Mouse (Mus musculus) forebrain, embryonic 14.5 days (tissue): ENCODE measurements around the gene Mturn. TPM values are rescaled to one million over a fixed set of nuclear protein-coding genes. Genes with fewer than 3 reads are reported as not detected.
A peak's percentile ranks its signal among the peaks of the same experiment; 100 is the strongest.

Experiments
- ATAC-seq: fragments of 200-750 bp; cut with Nextera tagmentation; 2 replicates; pipeline ENCODE4 v1.8.0; 2017; ENCODE audit warnings: mild to moderate bottlenecking, moderate library complexity
- DNase-seq: peaks from one replicate; pipeline ENCODE4 v3.0.0-alpha.2; 2015; ENCODE audit warnings: low spot score
- H3K27ac ChIP-seq: fragments of 300-500 bp; sonication (generic); 2 replicates; pipeline ENCODE4 v1.5.1; 2014; ENCODE audit warnings: low read depth, mild to moderate bottlenecking, control low read depth, low read length, moderate library complexity
- H3K27me3 ChIP-seq: fragments of 300-500 bp; sonication (generic); replicated peaks from 2 replicates; pipeline ENCODE4 v1.6.1; 2014; ENCODE audit warnings: low read length, control low read depth, mixed read lengths; ENCODE audit not compliant: control insufficient read depth, insufficient read depth
- H3K36me3 ChIP-seq: fragments of 300-500 bp; sonication (generic); 2 replicates; pipeline ENCODE4 v1.6.1; 2014; ENCODE audit warnings: low read length, control low read depth; ENCODE audit not compliant: control insufficient read depth, insufficient read depth
- H3K4me1 ChIP-seq: fragments of 300-500 bp; sonication (generic); 2 replicates; pipeline ENCODE4 v1.6.1; 2014; ENCODE audit warnings: antibody characterized with exemption, low read length, control low read depth; ENCODE audit not compliant: control insufficient read depth, insufficient read depth
- H3K4me2 ChIP-seq: fragments of 300-500 bp; sonication (generic); 2 replicates; pipeline ENCODE4 v1.6.1; 2014; ENCODE audit warnings: mild to moderate bottlenecking, control low read depth, low read length
- H3K4me3 ChIP-seq: fragments of 300-500 bp; sonication (generic); 2 replicates; pipeline ENCODE4 v1.5.1; 2014; ENCODE audit warnings: low read depth, low read length, control low read depth
- H3K9ac ChIP-seq: fragments of 300-500 bp; sonication (generic); 2 replicates; pipeline ENCODE4 v1.6.1; 2014; ENCODE audit warnings: mild to moderate bottlenecking, low read length, control low read depth, moderate library complexity
- H3K9me3 ChIP-seq: fragments of 300-500 bp; sonication (generic); replicated peaks from 2 replicates; pipeline ENCODE4 v1.6.1; 2016; ENCODE audit warnings: low read length, control low read depth, mixed read lengths; ENCODE audit not compliant: control insufficient read depth
- WGBS: fragments of 180-500 bp; shearing (Covaris S2); extraction: QIAGEN DNeasy Blood & Tissue Kit; methylation state at CpG from one replicate; pipeline ENCODE4 v1.1.7; 2014; 5-methylcytosine and 5-hydroxymethylcytosine counted together
- polyA plus RNA-seq: library from polyadenylated mRNA; unstranded; fragments of >200 nt; fragmentation: Nextera tagmentation; extraction: Ambion mirVana; gene quantifications from 2 replicates; pipeline ENCODE4 v1.2.1, GENCODE M21; 2014

Mturn gene
- polyA plus RNA-seq, 1 experiment from 2014 or later = 96.6 TPM

DNA sequence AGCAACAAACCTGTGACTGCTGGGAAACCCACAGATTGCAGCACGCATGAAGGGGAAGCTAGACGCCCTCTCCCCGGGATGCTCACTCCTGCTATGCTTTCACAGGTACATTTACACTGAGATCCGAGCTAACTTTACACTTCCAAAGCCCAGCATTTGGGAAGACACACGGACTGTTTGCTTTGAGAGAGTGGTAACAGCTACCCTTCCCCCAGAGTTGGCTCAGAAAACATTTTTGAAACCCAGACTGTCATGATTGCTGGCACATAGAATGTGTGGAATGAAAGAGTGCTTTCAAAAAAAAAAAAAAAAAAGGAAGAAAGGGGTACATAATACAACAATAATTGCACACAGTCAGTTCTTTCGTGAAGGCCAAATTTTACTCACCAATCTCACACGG is 51.3 kb downstream of the Mturn start:
- peak; percentile 48; the same call in 1 of the 2 replicates for ATAC-seq
- 58% methylated on average over 7 of the region's 7 CpGs for WGBS
- H3K9me3 ChIP-seq = no peaks in the 10 kb centered on the region

DNA sequence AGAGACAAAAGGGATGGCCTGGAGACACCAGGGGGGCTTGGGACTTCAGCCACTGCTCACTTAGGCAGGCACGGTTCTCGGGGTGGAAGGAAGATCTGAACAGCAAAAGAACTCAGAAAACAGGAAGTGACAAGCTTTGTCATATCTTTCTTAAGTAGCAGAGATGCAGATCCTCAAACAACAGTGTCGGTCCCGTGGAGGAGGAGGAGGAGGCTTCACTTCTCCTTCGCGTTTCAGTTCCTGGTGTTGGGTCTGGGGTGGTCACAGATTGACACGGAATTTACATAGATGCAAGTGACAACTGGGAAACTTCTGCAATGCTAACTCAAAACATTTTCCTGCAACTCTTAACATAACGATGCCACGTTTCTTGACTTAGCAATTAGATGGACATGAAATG is 54.7 kb downstream of the Mturn start:
- DNase-seq = no peak
- 76% methylated on average over 9 of the region's 9 CpGs for WGBS
- no peak overlapping the region for H3K9ac ChIP-seq

More for the DNA sequence above, 51.3 kb downstream of the Mturn start:
- Histone ChIP-seq H3K4me2 (no peak overlapping the region), H3K9ac (no peak overlapping the region), H3K4me1 (peaks cover 6% of the 10 kb centered on the region; the same call in 1 of the 2 replicates), H3K36me3 (no peaks in the 10 kb centered on the region), H3K4me3 (no peak overlapping the region), H3K27ac (peak overlapping the region; percentile 10; the same call in 1 of the 2 replicates), H3K27me3 (no peaks in the 10 kb centered on the region)
- peak; percentile 65 for DNase-seq

GRCm38 (mm10) chr6:54737255-54737654 is 55.8 kb downstream of the Mturn start:
- Histone ChIP-seq H3K9me3 (no peaks in the 10 kb centered on the region), H3K36me3 (no peaks in the 10 kb centered on the region), H3K4me1 (no peaks in the 10 kb centered on the region), H3K4me2 (no peak overlapping the region), H3K27me3 (no peaks in the 10 kb centered on the region), H3K27ac (no peak overlapping the region), H3K9ac (no peak overlapping the region), H3K4me3 (no peak overlapping the region)
- no peak for DNase-seq
- 81% methylated on average over 3 of the region's 3 CpGs for WGBS
- no peak for ATAC-seq

More for the DNA sequence above, 54.7 kb downstream of the Mturn start:
- Histone ChIP-seq H3K27ac (no peak overlapping the region), H3K27me3 (no peaks in the 10 kb centered on the region), H3K4me2 (no peak overlapping the region), H3K4me3 (no peak overlapping the region), H3K9me3 (no peaks in the 10 kb centered on the region), H3K4me1 (peaks cover 6% of the 10 kb centered on the region; the same call in 1 of the 2 replicates), H3K36me3 (no peaks in the 10 kb centered on the region)
- ATAC-seq = no peak

DNA sequence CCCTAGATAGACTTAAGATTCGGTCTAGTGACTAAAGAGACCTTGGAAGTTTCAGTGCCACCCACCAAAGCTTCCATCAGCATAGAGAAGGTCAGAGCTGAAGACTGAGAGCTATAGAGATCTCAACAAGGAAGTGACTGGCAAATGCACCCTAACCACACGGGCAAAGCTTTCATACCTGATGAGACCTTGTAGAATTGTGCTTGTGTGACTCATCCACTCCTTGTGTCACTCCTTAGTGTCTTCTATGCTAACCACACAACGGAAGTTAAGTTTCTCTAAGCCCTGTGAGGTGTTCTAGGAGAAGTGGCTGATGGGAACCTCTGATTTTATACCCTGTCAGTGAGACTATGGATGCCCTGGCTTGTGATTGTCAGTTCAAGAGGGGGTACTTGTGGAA is 56.3 kb downstream of the Mturn start:
- ATAC-seq (no peak), DNase-seq (no peak)
- H3K4me2 ChIP-seq = no peak overlapping the region
- no peaks in the 10 kb centered on the region for H3K27me3 ChIP-seq
- H3K4me1 ChIP-seq = no peaks in the 10 kb centered on the region
- H3K9ac ChIP-seq = no peak overlapping the region
- H3K4me3 ChIP-seq = no peak overlapping the region
- no peaks in the 10 kb centered on the region for H3K9me3 ChIP-seq
- H3K27ac ChIP-seq = no peak overlapping the region
- 86% methylated on average over 3 of the region's 3 CpGs for WGBS
- no peaks in the 10 kb centered on the region for H3K36me3 ChIP-seq

DNA sequence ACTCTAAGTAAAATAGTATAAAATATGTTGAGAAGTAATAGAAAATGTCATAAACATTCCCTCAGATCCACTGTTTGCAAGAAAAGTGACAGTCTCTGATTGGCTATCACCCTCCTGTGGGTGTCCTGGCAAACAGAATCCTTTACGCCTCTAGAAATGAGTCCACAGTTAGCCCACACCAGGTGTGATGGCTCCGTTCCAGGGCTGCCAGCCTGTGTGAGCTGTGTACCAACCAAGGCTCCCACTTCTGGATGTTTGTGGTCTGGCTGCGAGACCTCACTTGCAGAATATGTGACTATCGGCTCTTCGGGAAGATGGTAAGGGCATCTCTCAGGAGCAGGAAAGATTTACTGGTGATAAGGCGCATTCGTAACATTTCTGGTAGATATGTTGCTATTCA is 67.6 kb downstream of the Mturn start:
- Histone ChIP-seq H3K9me3 (no peaks in the 10 kb centered on the region), H3K9ac (no peak overlapping the region), H3K4me3 (no peak overlapping the region), H3K27ac (no peak overlapping the region), H3K4me1 (no peaks in the 10 kb centered on the region), H3K27me3 (no peaks in the 10 kb centered on the region), H3K4me2 (no peak overlapping the region), H3K36me3 (no peaks in the 10 kb centered on the region)
- 85% methylated on average over 7 of the region's 7 CpGs for WGBS
- peak; percentile 11 for DNase-seq
- ATAC-seq = no peak

DNA sequence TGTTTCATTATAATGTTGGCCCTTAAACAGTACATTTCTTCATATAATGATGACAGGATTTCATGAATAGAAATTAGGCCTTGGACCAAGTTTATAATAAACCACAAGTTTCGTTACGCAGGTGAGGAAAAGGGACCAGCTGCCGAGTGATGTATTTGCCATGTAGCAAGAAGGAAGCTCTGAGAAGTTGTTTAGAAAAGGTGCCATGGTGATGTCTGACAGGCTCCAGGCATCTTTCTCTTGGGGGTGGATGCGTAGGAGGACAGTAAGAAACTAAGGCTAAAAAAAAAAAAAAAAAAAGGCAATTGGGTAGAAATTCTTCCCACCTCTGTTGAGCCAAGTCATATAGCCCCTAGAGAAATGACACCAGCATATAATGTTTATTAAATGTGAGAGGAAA is 70.2 kb downstream of the Mturn start:
- no peak overlapping the region for H3K9ac ChIP-seq
- no peaks in the 10 kb centered on the region for H3K36me3 ChIP-seq
- 89% methylated on average over 4 of the region's 4 CpGs for WGBS
- no peak overlapping the region for H3K4me3 ChIP-seq
- no peaks in the 10 kb centered on the region for H3K4me1 ChIP-seq
- H3K9me3 ChIP-seq = no peaks in the 10 kb centered on the region
- no peak for ATAC-seq
- H3K27me3 ChIP-seq = no peaks in the 10 kb centered on the region
- no peak overlapping the region for H3K4me2 ChIP-seq
- DNase-seq = peak; percentile 1
- H3K27ac ChIP-seq = no peak overlapping the region

GRCm38 (mm10) chr6:54752076-54752475 is 70.7 kb downstream of the Mturn start:
- Histone ChIP-seq H3K9ac (no peak overlapping the region), H3K4me2 (no peak overlapping the region), H3K27me3 (no peaks in the 10 kb centered on the region), H3K36me3 (no peaks in the 10 kb centered on the region), H3K4me3 (no peak overlapping the region), H3K9me3 (no peaks in the 10 kb centered on the region), H3K27ac (no peak overlapping the region), H3K4me1 (no peaks in the 10 kb centered on the region)
- ATAC-seq (no peak), DNase-seq (no peak)
- 70% methylated on average over 3 of the region's 3 CpGs for WGBS

Other genes starting within 250 kb of the Mturn start
- 125 and 134 TPM in 2 replicates for gene Scrn1, start 115.1 kb upstream of the Mturn start, polyA plus RNA-seq
- 11.8 and 13.0 TPM in 2 replicates for gene Plekha8, start 86.5 kb upstream of the Mturn start, polyA plus RNA-seq
- gene Fkbp14, start 84.3 kb upstream of the Mturn start, polyA plus RNA-seq = 9.0 and 10.7 TPM in 2 replicates
- 16.5 and 17.9 TPM in 2 replicates for gene Znrf2, start 135.3 kb downstream of the Mturn start, polyA plus RNA-seq